Comparison of ENCODE assay signal across 8 mouse cellular contexts in the genomic region with DNA sequence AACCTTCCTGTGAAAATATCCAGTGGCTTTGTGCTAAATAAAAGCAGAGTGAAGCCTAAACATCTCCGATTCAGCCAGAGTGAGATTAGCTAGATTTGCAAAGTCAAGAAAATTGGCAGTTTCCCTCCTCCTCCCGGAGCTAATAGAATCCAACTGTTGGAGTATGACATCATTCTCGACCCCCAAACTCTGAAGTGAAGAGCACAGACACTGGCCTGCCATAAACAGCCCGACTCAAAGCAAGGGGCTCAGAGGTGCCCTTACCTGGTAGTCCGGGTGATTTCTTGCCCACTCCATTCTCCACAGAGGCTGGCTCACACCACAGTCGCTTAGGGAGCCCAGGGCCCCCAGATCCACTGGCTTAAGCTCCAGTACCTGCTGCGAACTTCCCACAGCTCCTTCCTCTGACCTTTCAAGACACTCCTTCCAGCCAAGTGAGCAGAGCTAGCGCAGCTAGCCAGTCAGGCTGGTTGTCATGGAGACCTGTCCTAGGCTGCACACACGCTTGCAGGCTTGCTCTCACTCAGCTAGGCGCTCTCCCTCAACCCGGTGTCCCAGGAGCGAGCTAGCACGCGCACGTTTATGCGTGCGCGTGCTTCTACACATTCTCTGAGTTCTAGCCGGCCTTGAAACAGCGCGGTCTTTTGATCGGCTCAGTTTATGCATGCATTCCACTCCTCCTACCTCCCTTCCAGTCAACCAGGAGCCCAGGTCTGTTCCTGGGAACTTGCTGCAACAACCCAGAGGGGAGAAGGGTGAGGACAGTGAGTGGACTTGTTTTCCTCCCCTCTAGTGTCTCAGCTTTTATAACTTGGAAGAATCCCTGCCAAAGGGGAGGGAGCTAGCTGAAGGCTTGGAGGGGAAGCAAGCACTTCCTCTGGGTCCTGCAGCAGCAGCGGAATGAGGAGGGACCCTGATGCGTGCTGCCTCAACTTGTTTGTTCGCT.
DNase-seq lines count a peak whose midpoint lies in the region; ATAC-seq lines count a peak whose summit lies in the region.

No protein-coding gene starts in this region.

- DNase-seq in adrenal gland, postnatal 10 days, result peak; percentile 87
- peak; percentile 96 for DNase-seq in embryo, embryonic 10 days (ENCODE audit: low spot score)
- DNase-seq in gastrocnemius, adult 8-10 months (ENCODE audit: low spot score in 2 of 2), result peak; percentile 41 to 63
- peak; percentile 59 to 70 for DNase-seq in left cerebral cortex, adult 18-20 months (ENCODE audit: low spot score in 2 of 2)
- DNase-seq in lung, postnatal 25 days (ENCODE audit: low spot score), result peak; percentile 86
- DNase-seq in retina, postnatal 7 days (ENCODE audit: low read depth, low spot score), result peak; percentile 50
- peak; percentile 79 for DNase-seq in urinary bladder, postnatal 14 days (ENCODE audit: low spot score)

- no peaks in the 10 kb centered on the region for H3K36me3 ChIP-seq in hindbrain, embryonic 16.5 days (ENCODE audit: control insufficient read depth, insufficient read depth, low read length)

- WGBS in hindbrain, embryonic 16.5 days, result 2% methylated on average over 25 of the region's 25 CpGs

- peaks cover 29% of the 10 kb centered on the region for H3K4me1 ChIP-seq in hindbrain, embryonic 16.5 days (ENCODE audit: control insufficient read depth, insufficient read depth, low read depth, low read length)

- no peaks in the 10 kb centered on the region for H3K9me3 ChIP-seq in hindbrain, embryonic 16.5 days (ENCODE audit: control insufficient read depth, low read length)

- H3K4me2 ChIP-seq in hindbrain, embryonic 16.5 days (ENCODE audit: low read length), result peak overlapping the region; percentile 75

- peak overlapping the region; percentile 85 for H3K27ac ChIP-seq in hindbrain, embryonic 16.5 days (ENCODE audit: low read depth, low read length)

- peak overlapping the region; percentile 62 for H3K9ac ChIP-seq in hindbrain, embryonic 16.5 days (ENCODE audit: low read depth, low read length)

- ATAC-seq in hindbrain, embryonic 16.5 days, result peak; percentile 97

- peak overlapping the region; percentile 47 for H3K4me3 ChIP-seq in hindbrain, embryonic 16.5 days (ENCODE audit: low read length)

- no peaks in the 10 kb centered on the region for H3K27me3 ChIP-seq in hindbrain, embryonic 16.5 days (replicated peaks; ENCODE audit: control insufficient read depth, insufficient read depth, low read length)

Comparison
In these comparisons a context has a peak if more than half of its experiments do, and no peak if none do; other contexts are left out.
1. Peak in every context shown above with its lines: DNase-seq, ATAC-seq, H3K4me3 ChIP-seq and H3K27ac ChIP-seq.